Mouse (Mus musculus) urinary bladder, adult 2 months (tissue): ENCODE measurements around the gene Mars2. TPM values are rescaled to one million over a fixed set of nuclear protein-coding genes. Genes with fewer than 3 reads are reported as not detected.

Experiments
- DNase-seq: peaks from one replicate; pipeline ENCODE4 v3.0.0; 2022; ENCODE audit warnings: low spot score
- polyA plus RNA-seq: library from polyadenylated mRNA; depleted of rRNA; stranded (reverse); fragments of >200 nt; gene quantifications from 2 replicates; pipeline ENCODE4 v1.2.3, GENCODE M21; 2012; rRNA removed

Gene Mars2
- 1.6 and 1.9 TPM in 2 replicates for polyA plus RNA-seq

DNA sequence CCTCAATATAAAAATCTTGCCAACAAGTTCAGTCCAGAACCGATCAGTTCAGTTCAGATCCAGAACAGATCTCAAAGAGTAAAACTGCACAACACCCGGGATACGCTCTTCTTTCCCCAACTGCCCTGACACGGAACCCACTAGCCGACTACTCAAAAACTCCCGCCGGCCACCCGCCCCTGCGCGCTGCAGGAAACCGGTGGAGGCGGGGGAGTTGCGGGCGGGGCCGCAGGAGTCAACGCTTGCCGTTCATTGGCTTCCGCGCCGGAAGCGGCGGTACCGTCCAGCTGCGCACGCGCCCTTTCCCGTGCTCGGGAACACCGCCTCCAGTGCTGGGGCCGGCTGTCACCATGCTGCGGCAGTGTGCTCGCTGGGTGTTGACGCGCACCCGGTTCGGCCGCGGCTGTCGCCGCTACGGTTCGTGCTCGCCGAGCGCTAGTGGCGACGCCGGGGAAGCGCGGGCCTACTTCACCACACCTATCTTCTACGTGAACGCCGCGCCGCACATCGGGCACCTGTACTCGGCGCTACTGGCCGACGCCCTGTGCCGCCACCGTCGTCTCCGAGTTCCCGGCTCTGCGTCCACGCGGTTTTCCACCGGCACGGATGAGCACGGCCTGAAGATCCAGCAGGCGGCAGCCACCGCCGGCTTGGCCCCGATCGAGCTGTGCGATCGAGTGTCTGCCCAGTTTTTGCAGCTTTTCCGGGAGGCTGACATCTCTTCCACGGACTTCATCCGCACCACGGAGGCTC lies at the start of gene Mars2:
Mars2 (plus strand) TSS at position 288 of the 753 bp plus-strand sequence.
- DNase-seq, result peak; percentile 87

DNA sequence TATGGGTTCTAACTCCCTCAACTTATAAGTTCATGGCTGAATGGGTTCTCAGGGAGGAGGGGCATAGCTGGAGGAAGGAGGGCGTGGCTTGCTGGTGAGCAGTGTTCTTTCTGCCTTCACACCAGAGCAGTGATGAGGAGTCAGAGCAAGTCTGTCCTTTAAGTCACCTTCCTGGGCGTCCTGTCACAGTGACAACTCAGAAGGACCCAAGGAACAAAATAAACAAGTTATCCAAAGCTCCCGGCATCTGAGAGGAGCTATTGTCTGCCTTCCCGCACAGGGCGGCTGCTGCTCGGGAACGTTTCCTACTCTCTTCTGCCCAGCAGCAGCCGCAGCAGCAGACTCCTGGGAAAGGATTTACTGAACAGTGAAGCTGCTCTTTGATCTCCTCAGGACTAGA lies 45.0 kb upstream of the Mars2 start:
- DNase-seq, result no peak

DNA sequence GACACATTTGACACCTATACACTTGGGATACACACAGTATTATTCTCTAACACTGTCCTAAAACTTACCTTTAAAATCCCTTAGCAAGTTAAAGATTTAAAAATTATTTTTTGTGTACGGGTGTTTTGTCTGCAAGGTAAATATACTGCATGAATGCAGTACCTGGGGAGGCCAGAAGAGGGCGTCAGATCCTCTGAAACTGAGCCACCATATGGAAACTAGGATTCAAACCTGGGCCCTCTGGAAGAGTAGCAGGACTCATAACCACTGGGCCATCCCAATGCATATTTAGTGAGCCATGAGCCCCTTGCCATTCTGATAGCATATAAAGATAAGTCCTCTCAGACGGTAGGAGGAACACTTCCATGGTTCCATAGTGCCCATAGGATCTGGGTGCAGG lies 44.2 kb upstream of the Mars2 start:
- no peak for DNase-seq

GRCm38 (mm10) chr1:55193316-55193715 lies 43.7 kb upstream of the Mars2 start:
- DNase-seq, result no peak

DNA sequence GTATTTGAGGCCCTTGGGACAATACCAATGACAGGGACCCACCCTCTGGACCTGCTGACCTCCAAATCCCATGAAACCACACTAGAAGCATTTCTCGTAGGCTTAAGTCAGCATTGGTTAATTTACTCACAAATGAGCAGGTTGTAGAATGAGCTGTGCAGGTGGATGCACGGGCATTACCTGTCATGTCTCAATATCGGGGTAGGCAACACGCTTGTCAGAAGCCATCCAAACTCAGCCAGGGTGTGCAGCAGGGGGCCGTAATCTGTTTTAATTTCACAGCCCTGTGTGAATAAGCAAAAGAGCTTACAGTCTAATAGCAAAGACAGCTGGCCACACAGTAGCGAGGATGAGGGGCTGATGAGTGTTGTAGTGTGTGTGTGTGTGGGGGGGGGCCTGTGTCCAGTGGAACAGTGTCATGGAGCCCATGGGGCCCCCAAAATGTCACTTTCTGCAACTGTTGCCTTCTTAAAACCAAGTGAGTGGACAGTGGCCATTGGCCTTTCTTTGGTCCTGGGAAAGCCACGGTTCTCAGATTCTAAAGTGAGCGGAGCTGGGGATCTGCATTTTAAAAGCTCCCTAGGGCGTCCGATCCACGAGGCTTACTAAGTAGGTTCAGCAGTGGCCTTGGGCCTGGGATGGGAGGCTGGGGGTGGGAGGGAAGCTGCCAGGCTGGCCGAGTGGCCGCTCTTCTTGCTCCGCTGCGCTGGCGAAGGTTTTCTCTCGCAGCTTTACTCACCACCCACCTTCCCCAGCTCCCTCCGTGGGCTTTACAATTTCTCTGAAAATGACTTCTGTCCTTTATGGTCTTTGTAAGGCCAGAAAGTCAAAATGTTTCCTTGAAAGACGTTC lies 42.7 kb upstream of the Mars2 start:
- DNase-seq, result no peak

- no peak for DNase-seq
Measured at GRCm38 (mm10) chr1:55195021-55195420, 42.0 kb upstream of the Mars2 start.

GRCm38 (mm10) chr1:55196327-55197003 lies 40.5 kb upstream of the Mars2 start:
- DNase-seq, result no peak

- no peak for DNase-seq
Measured at GRCm38 (mm10) chr1:55198719-55199118, 38.3 kb upstream of the Mars2 start.

DNA sequence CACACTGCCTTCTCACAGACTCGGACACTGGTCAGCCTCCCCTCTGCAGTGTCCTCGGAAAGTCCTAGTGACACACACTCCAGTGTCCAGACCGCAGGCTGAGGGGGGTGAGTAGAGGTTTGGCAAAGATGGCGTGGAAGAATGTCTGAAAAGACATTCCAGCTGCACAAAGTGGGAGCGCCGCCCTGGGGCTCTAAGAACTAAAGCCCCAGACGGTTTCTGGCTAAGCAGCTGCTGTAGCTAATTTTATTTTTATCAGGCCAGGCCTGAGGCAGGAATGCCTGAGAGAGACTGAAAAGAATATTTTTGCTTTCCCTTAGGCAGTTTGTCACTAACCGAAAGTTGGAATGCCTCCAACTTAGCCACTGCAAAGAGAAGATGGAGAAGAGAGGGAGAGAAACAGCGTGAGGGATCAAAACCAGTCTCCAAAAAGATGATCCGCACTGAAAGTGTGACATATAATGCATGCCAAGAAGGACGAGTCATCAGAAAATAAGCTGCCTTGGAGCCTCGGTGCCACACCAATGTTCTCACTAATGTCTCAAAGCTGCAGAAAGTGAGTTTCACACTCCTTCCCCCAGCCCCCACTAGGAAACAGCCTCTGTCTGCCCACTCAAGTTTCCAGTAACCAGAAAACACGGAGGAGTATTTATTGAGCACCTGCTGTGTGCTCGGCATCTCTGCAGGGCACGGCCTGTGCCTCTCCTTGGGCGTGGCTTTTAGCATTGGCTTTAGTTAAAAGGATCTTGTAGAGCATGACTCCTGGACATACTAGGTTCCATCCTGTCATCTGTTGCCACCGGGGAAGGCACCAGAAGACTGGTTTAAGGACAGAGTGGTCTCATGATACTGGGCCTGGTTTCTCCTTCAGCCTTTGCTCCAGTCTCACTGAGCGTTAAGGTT lies 34.9 kb upstream of the Mars2 start:
- no peak for DNase-seq

DNA sequence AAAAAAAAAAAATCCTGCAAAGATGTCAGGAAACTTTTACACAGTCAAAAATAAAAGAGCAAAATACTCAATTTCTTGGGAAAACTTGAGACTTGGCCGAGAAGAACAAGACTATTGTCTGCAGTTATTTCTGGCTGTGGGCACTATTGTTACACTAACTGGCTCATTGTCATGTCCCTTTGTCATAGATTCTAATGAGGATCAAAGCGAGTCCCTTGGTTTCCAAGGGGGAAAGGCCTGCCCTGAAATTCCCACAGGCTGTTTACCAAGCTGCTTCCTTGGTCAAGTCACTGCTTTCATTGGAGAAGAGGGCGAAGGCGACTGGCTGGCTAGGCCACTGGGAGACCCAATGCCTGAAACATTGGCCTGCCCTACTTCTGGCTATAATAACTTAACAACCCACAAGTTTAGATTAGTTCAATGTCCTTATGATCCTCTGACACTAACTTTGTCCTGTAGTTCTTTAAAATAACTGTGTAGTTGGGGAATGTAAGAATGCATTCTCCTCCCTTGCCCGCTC lies 31.1 kb upstream of the Mars2 start:
- DNase-seq, result no peak

DNA sequence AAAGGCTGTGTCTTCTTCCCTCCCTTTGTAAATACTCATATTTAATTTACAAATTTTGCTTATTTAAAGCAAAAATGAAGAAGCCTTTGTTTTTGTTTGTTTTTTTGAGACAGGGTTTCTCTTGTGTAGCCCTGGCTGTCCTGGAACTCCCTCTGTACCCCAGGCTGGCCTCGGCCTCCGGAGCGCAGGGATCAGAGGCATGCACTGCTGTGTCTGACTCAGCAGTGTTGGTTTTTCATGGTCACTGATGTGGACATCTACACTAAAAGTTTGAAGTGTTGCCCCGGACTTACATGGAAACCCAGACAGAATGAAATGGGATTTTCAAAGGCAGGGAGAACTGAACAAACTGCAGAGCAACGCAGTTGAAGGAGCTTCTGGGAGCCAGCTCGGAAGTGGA lies 29.4 kb upstream of the Mars2 start:
- no peak for DNase-seq

GRCm38 (mm10) chr1:55208500-55209140 lies 28.4 kb upstream of the Mars2 start:
- no peak for DNase-seq

- no peak for DNase-seq
Measured at GRCm38 (mm10) chr1:55210202-55210965, 26.6 kb upstream of the Mars2 start.

- DNase-seq, result no peak
Measured at GRCm38 (mm10) chr1:55211081-55211480, 25.9 kb upstream of the Mars2 start.

DNA sequence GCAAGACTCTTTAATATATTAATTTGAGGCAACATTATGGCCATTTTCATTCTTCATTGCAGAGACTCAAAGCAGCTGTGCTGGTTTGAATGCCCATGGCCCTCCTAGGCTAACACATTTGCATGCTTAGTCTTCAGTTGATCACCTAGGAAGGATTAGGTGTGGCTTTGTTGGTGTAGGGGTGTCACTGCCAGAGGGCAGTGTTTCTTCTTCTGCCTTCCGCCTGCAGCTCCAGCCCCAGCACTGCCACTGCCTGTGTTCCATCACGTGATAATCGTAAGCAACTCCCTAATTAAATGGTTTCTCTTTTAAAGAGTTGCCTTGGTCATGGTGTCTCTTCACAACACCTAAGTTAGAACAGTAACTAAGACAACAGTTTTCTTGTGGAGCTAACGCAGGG lies 24.2 kb upstream of the Mars2 start:
- no peak for DNase-seq

DNA sequence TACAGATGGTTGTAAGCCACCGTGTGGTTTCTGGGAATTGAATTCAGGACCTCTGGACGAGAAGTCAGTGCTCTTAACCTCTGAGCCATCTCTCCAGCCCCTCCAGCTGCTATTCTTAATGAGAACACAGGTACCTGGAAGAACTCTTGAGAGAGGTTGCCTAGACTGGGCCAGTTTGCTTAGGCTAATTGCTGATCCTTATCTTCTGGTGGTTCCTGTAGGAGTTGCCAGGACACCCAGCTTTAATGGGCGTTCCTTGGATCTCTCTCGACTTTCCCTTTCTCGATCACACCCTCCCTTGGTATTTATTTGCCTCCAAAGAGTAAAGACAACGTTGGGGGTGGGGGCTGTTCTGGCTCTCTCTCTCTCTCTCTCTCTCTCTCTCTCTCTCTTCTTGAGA lies 23.5 kb upstream of the Mars2 start:
- no peak for DNase-seq

- DNase-seq, result no peak
Measured at GRCm38 (mm10) chr1:55213936-55214335, 23.0 kb upstream of the Mars2 start.

DNA sequence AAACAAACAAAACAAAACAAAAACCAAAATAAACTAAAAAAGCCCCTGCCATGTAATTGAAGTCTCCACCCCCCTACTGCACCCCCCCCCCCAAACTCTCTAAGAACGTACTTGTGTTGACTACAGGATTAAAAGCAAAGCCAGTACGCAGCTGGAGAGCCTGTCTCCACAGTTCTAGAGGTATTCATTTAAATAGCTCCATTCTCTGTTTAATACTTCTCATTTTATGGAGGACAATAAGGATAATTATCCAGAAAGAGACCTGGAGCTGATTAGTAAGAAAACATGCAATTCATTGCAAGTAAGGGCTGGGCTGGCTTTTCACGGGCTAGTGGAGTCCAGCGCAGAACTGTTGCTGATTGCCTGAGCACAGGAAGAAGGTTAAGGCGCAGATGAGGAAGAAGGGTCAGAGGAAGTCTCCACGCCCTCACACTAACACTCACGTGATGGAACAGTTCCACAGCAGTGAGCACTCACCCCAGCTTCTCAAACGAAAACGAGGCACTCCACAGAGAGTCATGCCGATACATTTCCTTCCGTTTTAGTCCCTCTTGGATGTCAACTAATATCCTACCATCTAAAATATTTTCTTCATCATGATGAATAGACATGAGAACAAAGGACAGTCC lies 21.7 kb upstream of the Mars2 start:
- no peak for DNase-seq

DNA sequence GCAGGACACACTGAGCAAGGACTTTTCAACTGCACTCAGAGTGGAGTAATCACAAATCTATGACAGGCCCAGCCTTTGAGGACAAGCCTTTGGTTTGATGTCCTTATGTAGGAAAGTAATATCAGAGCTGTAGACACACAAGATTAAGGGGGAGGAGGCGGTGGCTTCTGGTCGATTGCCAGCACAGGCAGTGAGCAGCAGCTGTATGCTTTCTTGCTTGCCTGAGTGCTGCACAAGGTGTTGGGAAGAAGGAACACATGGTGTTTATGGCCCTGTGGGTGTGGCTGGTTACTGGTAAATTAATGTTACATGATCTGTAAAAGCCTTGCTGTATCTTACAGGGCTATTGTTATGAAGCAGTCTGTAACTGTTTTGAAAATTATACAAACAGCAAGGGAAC lies 19.8 kb upstream of the Mars2 start:
- DNase-seq, result no peak
